Mouse (Mus musculus) layer of hippocampus, adult 18-20 months (tissue): ENCODE results near the gene Myh7b. TPM values are rescaled to one million over a fixed set of nuclear protein-coding genes. Genes with fewer than 3 reads are reported as not detected.

Source experiments
- DNase-seq, 2 experiments: peaks; one replicate each; pipeline ENCODE4 v3.0.0; 2022; ENCODE audit warnings: low spot score in 2 of 2
- long read RNA-seq: library from polyadenylated mRNA; stranded (forward); transcript quantifications from one replicate; pipeline ENCODE4 v2.0.0, GENCODE M21; 2021
- total RNA-seq, 2 experiments: library from RNA; stranded (reverse); gene quantifications; 2 replicates each; pipeline ENCODE4 v1.2.3; 2021

Gene Myh7b
- total RNA-seq, result 1 to 10 TPM; 3.0 to 4.9 TPM
- long read RNA-seq, partial matches to known transcripts, result 19 of 21 reads
- long read RNA-seq, other reads (novel, unspliced or antisense), result 2 of 21 reads

DNA sequence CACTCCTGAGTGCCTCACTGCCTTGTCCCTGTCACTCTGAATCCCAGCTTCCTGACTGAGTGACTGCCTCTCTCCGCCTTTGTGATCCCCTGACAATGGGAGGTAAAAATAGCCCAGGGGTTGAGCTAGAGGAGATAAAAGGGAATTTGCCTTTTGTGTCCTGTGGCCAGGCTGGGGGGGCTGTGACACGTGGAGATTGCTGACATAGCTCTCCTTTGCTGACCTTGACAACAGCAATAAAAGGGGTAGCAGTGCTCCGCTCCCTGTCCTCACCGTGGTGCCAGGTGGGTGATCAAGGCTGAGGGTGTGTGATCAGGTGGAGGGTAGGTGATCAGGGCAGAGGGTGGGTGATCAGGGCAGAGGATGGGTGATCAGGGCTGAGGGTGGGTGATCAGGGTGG, at the start of gene Myh7b:
TSS of gene Myh7b (plus strand) at position 235 of the 400 bp plus-strand sequence.
- no peak for DNase-seq

DNA sequence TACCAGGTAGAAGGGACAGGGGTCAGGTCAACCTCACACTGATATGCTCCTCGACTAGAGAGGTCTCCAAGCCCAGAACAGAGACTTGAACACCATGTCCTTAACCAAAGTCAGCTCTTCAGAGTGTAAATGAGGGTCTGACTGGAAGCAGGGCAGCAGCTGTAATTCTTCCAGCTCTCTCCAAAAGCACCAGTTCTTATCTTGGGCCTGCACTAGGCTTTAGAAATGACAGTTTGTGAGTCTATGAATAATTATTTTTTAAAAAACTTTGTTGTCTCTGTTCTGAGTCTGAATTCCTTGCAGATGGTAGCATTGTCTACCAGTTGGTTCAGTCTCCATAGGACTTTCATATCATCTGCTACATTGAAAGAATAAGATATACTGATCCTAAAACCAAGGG, 48.8 kb upstream of the Myh7b start:
- DNase-seq, result peak in 1 of 2 experiments; percentile 33

DNA sequence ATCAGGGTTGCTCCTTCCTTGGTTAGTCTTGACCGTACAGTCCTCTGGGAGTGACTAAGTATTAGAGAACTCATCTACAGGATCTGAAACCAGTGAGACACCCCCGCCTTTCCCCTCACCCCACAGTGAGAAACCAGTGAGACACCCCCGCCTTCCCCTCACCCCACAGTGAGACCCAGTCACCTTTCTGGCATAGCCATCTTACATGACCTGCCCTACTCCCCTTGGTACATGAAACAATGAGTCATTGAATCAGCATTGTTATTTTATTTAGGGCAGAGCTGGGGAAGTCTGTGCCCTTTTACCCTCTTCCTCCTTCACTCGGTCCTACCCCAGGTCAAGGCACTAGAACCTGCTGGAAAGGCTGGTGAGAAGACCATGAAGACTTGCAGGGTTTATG, 48.1 kb upstream of the Myh7b start:
- no peak for DNase-seq

DNA sequence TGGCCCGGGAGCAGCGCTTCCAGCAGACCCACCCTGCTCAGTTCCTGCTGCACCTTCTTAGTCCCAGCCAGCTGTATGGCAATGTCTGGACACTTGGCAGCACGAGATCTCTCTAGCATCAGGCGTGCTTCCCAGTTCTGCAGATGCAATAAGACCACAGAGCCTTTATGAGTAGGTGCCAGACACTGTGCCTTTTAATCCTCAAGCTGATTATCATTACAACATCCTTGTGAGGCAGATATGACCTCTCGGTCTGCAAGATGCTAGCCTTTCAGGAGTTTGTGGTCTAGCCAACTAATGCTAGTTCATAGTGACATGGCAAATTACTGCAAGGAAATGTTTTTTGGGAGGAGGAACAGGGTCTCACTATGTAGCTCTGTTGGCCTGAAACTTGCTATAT, 43.3 kb upstream of the Myh7b start:
- no peak for DNase-seq

DNA sequence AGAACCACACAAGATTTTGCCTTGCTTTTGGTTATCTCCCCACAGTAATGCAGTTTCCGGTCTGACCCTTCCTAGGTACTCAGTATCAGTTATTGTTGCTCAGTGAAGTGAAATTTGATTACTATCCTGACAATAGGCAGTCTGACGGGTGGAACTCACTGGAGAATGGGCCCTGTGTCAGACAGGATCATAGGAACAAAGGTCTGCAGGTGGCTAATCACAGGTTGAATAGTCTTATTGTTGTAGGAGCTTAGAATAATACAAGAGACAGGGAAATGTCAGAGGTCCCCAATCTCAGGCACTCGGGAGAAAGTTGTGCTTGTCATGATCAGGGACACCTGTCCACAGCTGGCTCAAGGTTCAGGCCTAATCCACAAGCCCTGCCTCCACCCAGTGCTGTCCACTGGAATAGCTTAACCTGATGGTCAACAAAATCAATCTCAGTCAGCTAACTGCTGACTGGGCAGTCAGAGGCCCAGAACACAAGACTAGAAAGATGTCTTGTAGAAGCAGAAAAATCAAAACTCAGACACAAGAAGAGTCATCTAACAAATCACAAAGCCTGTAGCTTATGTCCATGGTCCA, 41.7 kb upstream of the Myh7b start:
- DNase-seq, result no peak

DNA sequence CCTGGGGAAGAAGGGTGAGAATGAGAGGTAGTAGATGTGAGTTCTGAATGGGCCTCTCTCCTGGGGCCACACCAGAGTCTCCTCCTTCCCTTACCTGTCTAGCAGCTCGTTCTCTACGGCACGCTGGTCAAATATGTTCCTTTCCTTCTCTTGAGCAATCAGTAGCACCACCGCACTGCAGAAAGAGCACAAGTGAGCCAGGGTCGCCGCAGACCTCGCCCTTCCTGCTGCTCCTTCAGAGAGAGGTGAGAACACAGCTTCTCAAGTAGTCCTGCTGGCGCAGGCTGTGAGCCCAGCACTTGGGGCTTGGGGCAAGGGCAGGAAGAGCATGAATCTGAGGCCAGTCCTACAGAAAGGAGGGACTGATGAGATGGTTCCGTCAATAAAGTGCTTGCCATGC, 38.0 kb upstream of the Myh7b start:
- no peak for DNase-seq

DNA sequence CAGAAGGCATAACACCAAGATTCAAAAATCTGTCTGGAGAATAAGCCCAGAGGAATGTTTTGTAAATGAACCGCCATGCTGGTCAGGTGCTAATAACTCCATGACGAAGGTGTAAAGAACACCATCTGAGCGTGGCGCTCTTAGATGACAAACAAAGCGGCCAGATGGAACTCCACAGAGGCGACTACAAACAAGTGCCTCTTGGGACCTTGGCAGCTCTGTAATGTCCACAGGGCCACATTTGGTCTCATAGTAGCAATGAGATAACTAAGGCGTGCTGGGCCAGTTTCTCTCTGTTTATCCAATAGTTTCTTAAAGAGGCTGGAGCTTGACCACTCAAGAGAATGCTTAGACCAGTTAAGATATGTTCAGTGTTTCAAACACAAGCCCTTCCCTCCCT, 37.0 kb upstream of the Myh7b start:
- DNase-seq, result no peak

DNA sequence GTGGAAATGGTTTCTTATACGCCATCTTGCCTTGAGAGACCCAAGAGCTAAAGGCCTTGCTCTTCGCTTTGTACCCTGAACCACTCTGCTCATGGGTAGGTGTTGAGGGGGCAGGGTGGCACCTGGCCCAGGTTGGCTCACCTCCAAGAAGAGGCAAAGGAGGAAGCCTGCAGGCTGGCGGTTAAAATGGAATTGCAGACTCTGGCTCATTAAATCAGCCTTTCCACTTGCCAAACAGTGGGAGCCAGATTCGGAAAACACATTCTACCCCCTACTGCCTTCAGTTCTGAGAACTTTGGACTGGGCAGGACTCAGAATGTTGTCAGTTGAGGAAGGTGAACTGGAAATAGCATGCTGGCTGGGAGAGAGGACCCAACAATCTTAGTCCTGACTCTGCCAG, 36.3 kb upstream of the Myh7b start:
- DNase-seq, result peak; percentile 25 to 63

DNA sequence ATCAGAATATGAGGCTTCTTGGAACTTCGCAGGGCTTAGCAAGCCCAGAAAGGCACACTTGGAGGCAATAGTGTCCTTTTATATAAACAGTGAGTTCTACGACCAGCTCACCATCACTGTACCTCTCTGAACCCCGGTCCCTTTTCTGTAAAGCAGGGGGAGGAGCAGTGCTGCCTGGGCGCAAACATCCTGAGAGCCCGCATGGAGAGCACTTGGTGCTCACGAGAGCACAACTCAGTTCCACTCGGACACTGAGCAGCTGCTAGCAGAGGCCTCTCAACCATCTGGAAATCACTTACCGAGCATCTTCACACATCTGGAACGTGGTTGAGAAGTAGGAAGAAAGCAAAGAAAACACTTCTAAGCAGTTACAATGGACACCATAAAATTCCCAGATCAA, 34.4 kb upstream of the Myh7b start:
- no peak for DNase-seq

DNA sequence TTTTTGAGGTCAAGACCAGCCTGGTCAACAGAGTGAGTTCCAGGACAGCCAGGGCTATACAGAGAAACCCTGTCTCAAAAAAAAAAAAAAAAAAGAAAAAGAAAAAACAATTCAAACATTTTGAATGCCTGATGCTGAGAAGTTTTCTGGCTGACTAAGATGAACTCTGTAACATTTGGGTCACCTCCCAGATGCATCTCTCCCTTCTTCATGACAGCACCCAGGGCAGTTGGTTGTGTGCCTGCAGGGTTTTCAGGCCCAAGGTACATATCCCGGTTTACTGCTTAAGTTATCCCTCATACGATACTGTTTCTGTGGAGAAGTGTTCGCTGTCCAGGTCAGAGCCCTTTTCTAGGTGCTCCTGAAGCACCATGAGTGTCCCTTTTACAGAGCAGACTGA, 30.7 kb upstream of the Myh7b start:
- DNase-seq, result no peak

DNA sequence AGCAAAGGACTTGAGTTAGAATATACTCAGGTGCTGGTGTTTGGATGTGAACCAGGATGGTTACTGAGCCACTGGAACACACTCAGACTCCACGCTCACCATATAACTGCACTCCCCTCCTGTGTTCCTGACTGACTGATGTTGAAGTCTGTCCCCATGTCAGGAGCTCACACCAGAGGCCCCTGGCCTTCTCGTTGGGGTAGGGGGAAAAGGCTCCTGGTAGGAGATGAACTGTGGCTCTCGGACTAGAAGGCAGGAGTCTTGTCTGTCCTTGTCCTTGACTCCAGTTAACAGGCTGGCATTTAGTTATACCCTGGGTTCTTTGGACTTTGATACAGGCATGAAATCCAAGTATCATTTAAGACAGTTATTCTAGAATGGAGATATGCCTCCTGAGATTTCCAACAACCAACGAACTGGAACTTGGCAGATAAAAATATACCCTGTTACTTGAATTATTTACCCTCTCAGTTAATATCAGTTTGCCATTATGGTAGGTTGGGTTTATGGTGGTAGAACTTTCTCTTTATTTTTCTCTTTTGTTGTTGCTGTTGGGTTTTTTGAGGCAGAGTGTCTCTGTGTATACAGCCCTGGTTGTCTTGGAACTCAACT, 28.5 kb upstream of the Myh7b start:
- no peak for DNase-seq

DNA sequence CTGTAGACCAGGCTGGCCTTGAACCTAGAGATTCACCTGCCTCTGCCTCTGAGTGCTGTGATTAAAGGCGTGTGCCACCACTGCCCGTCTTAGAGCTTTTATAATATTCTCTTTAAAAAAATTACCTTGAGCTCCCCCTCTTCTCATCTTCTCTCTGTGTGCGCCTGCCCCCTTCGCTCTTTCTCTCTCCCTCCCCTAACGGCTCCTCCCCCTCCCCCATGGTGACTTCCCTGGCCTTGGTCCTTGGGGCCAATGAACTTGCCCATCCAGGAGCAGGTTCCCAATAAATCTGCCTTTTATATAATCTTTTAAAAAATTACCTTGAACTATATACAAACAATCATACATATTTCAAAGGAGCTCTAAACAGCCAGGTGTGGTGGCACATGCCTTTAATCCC, 28.0 kb upstream of the Myh7b start:
- no peak for DNase-seq

DNA sequence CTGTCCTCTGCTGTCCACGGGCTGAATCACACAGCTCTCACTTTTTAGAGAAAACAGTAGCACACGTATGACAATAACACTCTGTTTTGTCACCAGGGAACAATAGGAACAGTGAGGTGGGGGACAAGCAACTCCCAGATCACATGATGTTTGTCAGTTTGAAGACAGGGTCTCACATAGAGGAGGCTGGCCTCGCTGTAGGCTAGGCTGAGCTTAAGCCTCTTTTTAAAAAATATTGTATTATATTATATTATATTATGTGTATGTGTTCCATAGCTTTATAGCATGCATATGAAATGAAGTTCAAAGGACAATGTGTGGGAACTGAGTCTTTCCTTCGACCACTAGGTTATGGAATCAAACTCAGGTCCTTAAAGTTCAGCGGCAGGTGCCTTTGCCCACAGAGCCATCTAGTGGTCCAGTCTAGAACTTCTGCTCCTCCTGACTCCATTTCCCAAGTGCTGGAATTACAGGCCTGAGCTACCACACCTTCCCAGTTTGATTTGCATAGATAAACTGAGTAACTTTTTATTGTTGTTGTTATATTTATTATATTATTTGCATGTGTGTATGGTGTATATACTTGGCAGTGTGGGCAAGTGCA, 27.0 kb upstream of the Myh7b start:
- peak in 1 of 2 experiments; percentile 77 for DNase-seq

DNA sequence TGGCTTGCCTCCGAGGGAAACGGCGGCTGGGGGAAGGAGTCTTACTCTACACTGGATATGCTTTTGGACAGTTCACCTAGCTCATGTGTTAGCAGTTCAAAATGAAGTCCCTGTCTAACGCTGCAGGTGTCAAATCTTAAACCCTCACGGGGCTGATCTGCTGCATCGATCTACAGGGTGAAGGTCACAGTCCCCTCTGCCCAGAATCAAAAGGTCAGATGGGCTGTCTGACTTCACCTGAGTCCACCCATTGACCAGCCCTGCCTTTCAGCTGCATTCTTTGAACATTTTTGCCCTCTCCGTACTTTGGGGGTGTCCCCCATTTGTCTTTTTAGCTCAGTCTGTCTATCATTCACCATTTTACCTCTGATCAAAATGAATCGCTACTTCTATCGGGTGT, 25.9 kb upstream of the Myh7b start:
- DNase-seq, result no peak

DNA sequence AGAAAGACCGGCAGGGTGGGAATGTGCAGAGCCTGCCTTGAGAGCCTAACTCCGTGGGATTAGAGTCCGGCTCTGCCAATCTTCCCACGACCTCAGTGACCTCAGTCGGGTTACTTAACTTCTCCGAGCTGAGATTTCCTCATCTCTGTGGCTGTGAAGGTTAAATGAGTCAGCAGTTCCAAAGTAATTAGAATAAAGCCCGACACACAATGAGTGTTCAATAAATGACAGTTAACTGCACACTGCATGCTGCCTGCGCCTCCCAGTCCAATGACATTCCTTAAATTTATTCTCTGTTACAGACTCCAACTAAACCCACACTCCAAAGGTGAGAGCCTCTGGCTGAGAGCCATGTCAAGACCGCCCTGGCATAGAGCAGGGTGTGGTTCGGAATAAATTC, 25.5 kb upstream of the Myh7b start:
- DNase-seq, result no peak

DNA sequence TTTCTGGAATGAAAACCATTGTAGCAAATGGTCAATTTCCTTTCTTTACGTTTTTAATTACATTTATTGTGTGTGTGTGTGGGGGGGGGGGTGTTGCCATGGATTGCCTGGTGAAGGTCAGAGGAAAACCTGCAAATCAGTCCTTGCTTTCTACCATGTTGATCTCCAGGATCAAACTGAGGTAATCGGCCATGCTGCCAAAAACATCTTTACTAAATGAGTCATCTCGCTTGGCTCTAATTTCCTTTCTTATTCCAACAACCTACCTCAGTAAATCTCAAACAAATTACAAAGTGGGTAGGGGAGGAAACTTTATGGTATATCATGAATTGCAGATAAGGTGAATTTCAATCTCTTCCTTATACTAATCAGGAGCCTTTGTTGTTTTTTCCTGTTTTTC, 22.9 kb upstream of the Myh7b start:
- no peak for DNase-seq

DNA sequence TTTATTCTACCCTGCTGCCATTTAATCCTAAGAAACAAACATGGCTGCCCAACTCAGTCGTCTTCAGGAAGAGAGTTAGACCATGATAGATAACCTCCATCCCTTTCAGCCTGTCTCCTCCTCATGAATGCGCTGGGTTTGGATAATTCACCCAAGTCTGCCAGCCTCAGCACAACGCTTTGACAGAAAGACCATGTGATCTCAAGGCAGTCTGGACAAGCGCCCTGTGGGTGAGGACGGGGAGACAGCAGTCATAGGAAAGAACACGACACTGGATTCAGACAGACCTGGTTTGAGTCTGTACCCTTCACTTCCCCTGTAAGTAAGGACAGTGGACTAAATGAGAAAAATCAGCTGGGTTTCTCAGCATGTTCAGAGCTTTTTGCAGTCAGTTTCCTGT, 21.5 kb upstream of the Myh7b start:
- no peak for DNase-seq

DNA sequence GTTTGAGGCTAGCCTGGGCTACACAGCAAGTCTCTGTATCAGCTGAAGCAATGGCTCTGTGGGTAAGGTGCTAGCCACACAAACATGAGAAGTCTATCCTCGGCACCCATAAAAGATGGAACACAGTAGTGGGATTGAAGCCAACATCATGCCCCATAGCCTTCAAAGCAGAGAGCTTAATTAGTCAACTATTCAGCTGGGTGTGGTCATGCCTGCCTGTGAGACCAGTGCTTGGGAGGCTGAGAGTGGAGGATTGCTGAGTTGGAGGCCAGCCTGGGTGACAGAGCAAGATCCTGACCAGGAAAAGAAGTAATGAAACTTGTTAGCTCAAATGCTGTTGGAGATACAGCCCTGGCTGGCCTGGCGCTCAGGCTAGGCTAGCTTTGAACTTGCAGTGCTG, 20.1 kb upstream of the Myh7b start:
- no peak for DNase-seq

DNA sequence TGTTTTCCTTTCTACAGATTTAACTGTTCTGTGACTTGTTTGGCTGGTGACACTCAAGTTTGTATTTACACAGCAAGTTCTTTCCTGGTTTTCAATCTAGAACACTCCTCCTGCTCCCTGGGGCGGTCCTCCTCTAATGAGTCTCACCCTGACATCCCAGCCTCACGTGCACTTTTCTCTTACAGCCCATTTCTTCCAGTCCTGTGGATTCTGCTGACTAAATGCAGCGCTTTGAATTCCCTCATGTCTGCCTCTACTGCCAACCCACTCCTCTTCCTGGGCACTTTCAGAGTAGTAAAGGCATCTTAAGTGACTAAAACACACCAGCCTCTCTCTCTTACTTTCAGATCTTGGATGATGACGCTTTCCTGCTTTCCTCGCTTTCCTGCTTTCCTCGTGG, 19.3 kb upstream of the Myh7b start:
- DNase-seq, result no peak

DNA sequence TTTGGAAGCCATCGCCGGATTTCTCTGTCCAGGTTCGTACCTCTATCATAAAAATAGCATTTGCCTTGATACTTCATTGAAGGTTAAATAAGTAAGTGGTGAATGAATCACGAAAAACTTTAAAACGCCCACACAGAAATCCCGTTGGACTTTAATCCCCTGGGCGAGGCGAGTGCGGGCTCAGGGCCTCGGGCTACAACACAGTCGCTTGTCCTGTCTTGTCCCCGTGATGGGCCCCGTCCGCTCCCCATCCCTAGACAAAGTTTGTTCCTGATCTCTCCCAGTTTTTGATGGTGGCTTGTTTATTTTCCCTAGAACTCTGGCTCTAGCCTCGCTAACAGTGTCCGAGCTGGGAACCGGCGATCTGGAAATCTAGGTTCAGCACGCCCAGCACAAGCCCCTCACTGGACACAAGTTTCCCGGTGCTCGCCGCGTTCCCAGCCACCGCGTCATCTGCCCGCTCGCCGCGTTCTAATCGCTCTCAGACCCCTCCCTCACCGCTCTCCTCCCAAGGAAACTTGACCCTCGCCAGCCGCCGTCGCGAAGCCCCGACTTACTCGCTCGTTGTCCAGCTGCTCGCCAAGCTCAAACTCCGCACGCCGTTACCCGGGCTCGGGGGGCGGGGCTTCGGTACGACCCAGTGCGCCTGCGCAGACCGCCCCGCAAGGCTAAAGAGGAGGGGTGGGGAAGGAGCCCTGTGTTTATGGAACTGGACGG, 18.7 kb upstream of the Myh7b start, which contains the start of gene Gss:
TSS of gene Gss (minus strand) at position 674 of the 717 bp plus-strand sequence.
- DNase-seq, result peak; percentile 98

DNA sequence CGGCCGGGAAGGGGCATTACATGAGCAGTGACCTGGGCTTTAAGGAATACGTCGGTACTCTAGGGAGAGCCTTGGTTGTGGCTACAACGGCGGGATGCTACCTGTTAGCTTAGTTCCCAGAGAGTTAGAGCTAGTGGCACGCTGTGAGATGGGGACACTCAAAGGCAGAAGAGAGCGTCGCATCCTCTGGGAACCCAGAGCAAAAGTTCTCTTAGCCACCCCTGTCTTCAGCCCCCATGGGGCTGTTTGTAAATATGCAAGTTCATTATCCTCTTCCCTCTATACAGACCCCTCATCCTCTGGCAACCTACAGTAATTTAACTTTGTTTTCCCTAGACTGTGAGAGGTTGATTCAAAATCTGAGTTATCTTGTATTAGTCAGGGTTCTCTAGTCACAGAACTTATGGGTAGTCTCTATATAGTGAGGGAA, 18.1 kb upstream of the Myh7b start:
- DNase-seq, result no peak

DNA sequence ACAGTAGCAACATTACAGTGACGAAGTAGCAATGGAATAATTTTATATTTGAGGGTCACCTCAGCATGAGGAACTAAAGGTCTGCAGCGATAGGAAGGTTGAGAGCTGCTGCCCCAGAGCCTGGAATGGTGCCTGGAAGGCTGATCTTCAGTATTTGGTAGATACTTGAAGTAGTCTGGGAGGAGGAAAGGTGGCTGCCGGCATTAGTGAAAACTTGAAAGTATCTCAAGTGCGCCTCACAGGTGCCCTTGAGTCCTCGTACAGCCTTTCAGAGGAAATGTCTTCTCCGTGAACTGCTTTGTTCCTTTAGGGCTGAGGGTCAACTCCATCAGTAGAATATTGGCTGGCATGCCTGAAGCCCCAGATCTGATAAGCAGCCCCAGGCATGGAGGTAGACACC, 15.5 kb upstream of the Myh7b start:
- DNase-seq, result no peak
